Mouse (Mus musculus) myocyte (in vitro differentiated cells): ENCODE results near the gene Krtcap2. TPM values are rescaled to one million over a fixed set of nuclear protein-coding genes. Genes with fewer than 3 reads are reported as not detected.

Experiments used
- H3K27me3 ChIP-seq: one replicate; pipeline ENCODE4 v1.6.1; 2011; ENCODE audit not compliant: control insufficient read depth, insufficient read depth, insufficient read length
- H3K36me3 ChIP-seq: one replicate; pipeline ENCODE4 v1.6.1; 2011; ENCODE audit not compliant: control insufficient read depth, insufficient read depth
- H3K4me2 ChIP-seq: one replicate; pipeline ENCODE4 v1.6.1; 2011; ENCODE audit warnings: low read depth, control low read depth
- H3K4me3 ChIP-seq: one replicate; pipeline ENCODE4 v1.5.1; 2011; ENCODE audit warnings: mild to moderate bottlenecking, control low read depth, moderate library complexity
- H3K79me2 ChIP-seq: one replicate; pipeline ENCODE4 v1.6.1; 2011; ENCODE audit not compliant: control insufficient read depth, insufficient read depth
- H3ac ChIP-seq: one replicate; pipeline ENCODE4 v1.6.1; 2011; ENCODE audit not compliant: control insufficient read depth, insufficient read length
- CEBPB ChIP-seq: IDR thresholded peaks from 2 replicates; pipeline ENCODE4 v1.6.1; 2011; ENCODE audit warnings: mild to moderate bottlenecking, moderate library complexity; ENCODE audit not compliant: poor library complexity, insufficient read depth, severe bottlenecking
- E2F4 ChIP-seq: IDR thresholded peaks from one replicate; pipeline ENCODE4 v1.6.1; 2011; ENCODE audit warnings: mild to moderate bottlenecking, control low read depth, moderate library complexity; ENCODE audit not compliant: insufficient read depth
- MAX ChIP-seq: IDR thresholded peaks from one replicate; pipeline ENCODE4 v1.6.1; 2011; ENCODE audit warnings: low read depth, mild to moderate bottlenecking, control low read depth
- MYOD1 ChIP-seq, 3 experiments: IDR thresholded peaks; one replicate each; pipeline ENCODE4 v1.6.1; 2011; ENCODE audit warnings: control low read depth in 2 of 3, low read depth in 2 of 3, mild to moderate bottlenecking in 2 of 3, moderate library complexity in 1 of 3; ENCODE audit not compliant: insufficient read length in 2 of 3, control insufficient read depth in 1 of 3
- MYOG ChIP-seq, 3 experiments: IDR thresholded peaks; one replicate each; pipeline ENCODE4 v1.6.1; 2011; ENCODE audit warnings: control low read depth in 2 of 3, low read depth in 2 of 3, mild to moderate bottlenecking in 2 of 3; ENCODE audit not compliant: insufficient read length in 2 of 3, control insufficient read depth in 1 of 3, insufficient read depth in 1 of 3
- POLR2A ChIP-seq: IDR thresholded peaks from one replicate; pipeline ENCODE4 v1.6.1; 2011; ENCODE audit warnings: low read depth, mild to moderate bottlenecking, control low read depth, moderate library complexity; ENCODE audit not compliant: insufficient read length
- POLR2AphosphoS2 ChIP-seq: IDR thresholded peaks from one replicate; pipeline ENCODE4 v1.6.1; 2011; ENCODE audit warnings: low read depth, control low read depth; ENCODE audit not compliant: insufficient read length
- REST ChIP-seq: IDR thresholded peaks from one replicate; pipeline ENCODE4 v1.6.1; 2011; ENCODE audit warnings: mild to moderate bottlenecking, control low read depth, moderate library complexity; ENCODE audit not compliant: insufficient read depth, insufficient read length
- SRF ChIP-seq: IDR thresholded peaks from one replicate; pipeline ENCODE4 v1.6.1; 2011; ENCODE audit warnings: low read depth; ENCODE audit not compliant: control insufficient read depth, insufficient read length
- TCF12 ChIP-seq: IDR thresholded peaks from one replicate; pipeline ENCODE4 v1.6.1; 2011; ENCODE audit warnings: mild to moderate bottlenecking, control low read depth; ENCODE audit not compliant: poor library complexity, insufficient read depth, severe bottlenecking
- TCF3 ChIP-seq: IDR thresholded peaks from one replicate; pipeline ENCODE4 v1.6.1; 2011; ENCODE audit warnings: low read depth, control low read depth; ENCODE audit not compliant: insufficient read length
- USF1 ChIP-seq: IDR thresholded peaks from one replicate; pipeline ENCODE4 v1.6.1; 2011; ENCODE audit warnings: low read depth, mild to moderate bottlenecking, control low read depth, moderate library complexity
- polyA plus RNA-seq: library from polyadenylated mRNA; unstranded; fragments of >200 nt; fragmentation: generic; extraction: Trizol; gene quantifications from one replicate; pipeline ENCODE4 v1.2.1, GENCODE M21; 2012; ENCODE audit warnings: missing spikeins

The Krtcap2 gene
- polyA plus RNA-seq, 1 experiment, result 371 TPM

GRCm38 (mm10) chr3:89238494-89238893 lies 7.3 kb upstream of the Krtcap2 start:
- H3K79me2 ChIP-seq, result no peaks in the 10 kb centered on the region
- no peak overlapping the region for H3ac ChIP-seq
- TF ChIP-seq POLR2A, result no peak
- TF ChIP-seq TCF3, result no peak
- TF ChIP-seq REST, result no peak
- TF ChIP-seq MYOD1 (IDR thresholded peaks at IDR 0.05; ENCODE audit: control insufficient read depth in 1 of 3, insufficient read length in 2 of 3, low read depth in 2 of 3), result no peak
- TF ChIP-seq MYOG (IDR thresholded peaks at IDR 0.05; ENCODE audit: control insufficient read depth in 1 of 3, insufficient read depth in 1 of 3, insufficient read length in 2 of 3, low read depth in 2 of 3), result no peak
- no peak for TF ChIP-seq SRF
- TF ChIP-seq E2F4, result no peak
- TF ChIP-seq USF1, result no peak
- no peak for TF ChIP-seq POLR2AphosphoS2
- no peak for TF ChIP-seq MAX
- no peak for TF ChIP-seq CEBPB
- TF ChIP-seq TCF12, result no peak
- H3K4me3 ChIP-seq, result no peak overlapping the region
- no peaks in the 10 kb centered on the region for H3K27me3 ChIP-seq
- H3K4me2 ChIP-seq, result no peak overlapping the region
- H3K36me3 ChIP-seq, result peaks cover 9% of the 10 kb centered on the region

DNA sequence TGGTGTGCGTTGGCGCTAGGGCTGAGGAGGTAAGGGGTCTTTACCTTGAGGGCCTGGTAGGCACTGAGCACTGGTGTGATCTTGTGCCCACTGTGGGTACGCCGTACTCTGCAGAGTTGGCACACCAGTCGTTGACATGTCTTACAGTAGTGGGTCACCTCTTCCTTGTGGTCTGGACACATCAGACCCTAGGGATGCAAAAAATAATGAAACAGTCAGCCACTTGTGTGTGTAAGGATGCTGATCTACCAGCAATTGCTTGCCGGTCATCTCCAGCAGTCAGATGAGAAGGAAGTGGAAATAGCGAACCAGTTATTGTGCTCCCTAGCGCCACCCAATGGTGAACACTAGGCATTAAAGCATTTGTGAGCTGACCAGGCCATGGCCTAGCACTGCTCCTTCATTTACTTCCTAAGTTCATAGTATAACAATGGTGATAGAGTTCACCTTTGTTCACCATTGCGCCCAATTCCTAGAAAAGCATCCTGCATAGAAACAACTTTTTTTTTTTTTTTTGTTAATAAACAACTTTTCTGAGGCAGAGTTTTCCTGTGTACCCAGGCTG lies 3.4 kb upstream of the Krtcap2 start:
- Histone ChIP-seq H3K4me3 (no peak overlapping the region), H3K79me2 (peaks cover 10% of the 10 kb centered on the region), H3K36me3 (peaks cover 9% of the 10 kb centered on the region), H3K27me3 (no peaks in the 10 kb centered on the region), H3K4me2 (no peak overlapping the region), H3ac (no peak overlapping the region)
- TF ChIP-seq CEBPB (no peak), POLR2AphosphoS2 (no peak), MYOG (IDR thresholded peaks at IDR 0.05; ENCODE audit: control insufficient read depth in 1 of 3, insufficient read depth in 1 of 3, insufficient read length in 2 of 3, low read depth in 2 of 3) (no peak), POLR2A (no peak), MAX (no peak), MYOD1 (IDR thresholded peaks at IDR 0.05; ENCODE audit: control insufficient read depth in 1 of 3, insufficient read length in 2 of 3, low read depth in 2 of 3) (no peak), E2F4 (no peak), TCF12 (no peak), USF1 (no peak), REST (no peak), TCF3 (no peak), SRF (no peak)

DNA sequence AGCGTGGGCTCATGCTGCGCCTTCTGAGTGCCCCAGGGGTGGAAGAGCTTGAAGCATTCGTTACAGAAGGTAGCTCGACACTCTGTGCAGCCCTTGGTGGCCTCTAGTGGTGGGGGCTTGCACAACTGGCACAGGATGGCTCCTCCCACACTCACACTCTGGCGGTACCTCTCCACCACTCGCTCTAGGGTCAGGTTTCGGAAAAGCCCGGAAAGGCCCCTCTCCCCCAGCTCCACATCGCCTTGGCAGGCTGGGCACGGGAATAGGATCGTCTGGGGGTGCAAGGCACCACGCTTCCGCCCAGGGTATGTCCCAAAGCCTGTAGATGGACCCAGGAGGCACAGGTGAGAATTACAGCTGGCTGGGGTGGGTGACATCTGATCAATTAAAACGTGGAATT lies 2.2 kb upstream of the Krtcap2 start:
- Histone ChIP-seq H3K4me3 (peak overlapping the region; percentile 90), H3K79me2 (peaks cover 22% of the 10 kb centered on the region), H3K36me3 (peaks cover 13% of the 10 kb centered on the region), H3K27me3 (no peaks in the 10 kb centered on the region), H3K4me2 (peak overlapping the region; percentile 42), H3ac (no peak overlapping the region)
- TF ChIP-seq CEBPB (no peak), POLR2A (no peak), POLR2AphosphoS2 (no peak), REST (no peak), MAX (no peak), E2F4 (no peak), TCF3 (no peak), MYOD1 (IDR thresholded peaks at IDR 0.05; ENCODE audit: control insufficient read depth in 1 of 3, insufficient read length in 2 of 3, low read depth in 2 of 3) (no peak), TCF12 (no peak)

DNA sequence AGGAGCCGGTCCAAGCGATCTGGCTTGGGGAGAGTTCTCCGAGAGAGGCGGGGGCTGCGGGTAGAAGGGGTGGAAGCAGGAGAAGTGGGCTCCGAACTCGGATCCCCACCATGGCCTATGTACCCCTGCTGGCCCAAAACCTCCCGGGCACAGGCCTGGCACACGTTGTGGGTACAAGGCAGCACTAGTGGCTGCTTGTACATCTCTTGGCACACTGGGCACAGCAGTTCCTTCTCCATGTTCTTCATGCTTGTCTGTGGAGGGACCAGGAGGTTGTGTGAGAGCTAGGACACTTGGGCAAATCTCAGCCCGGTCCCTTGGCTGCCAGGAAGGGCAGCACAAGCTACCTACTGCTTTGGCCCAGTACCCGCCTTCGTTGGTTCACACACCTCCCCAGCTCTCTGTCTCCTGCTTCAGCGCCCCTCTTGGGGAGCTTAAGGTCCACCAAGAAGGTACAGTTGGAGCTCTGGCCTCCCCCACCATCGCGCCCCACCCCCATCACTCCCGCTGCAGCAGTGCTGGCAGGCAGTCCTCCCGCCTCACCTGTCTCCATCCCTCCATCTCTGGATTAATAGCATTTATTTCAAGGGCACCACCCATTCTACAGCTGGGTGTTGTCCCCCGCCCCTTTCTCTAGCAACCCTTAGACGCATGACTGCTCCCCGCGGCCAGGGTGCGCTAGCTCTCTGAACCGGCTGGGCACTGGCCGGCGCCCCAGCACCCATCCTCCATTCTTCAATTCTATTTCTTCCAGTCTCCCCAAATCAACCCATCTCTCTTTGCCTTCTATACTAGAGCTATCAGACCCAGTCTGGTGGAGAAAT lies 1.4 kb upstream of the Krtcap2 start:
- Histone ChIP-seq H3K36me3 (peaks cover 20% of the 10 kb centered on the region), H3K4me3 (peak overlapping the region; percentile 90), H3K27me3 (no peaks in the 10 kb centered on the region), H3K4me2 (peak overlapping the region; percentile 61), H3K79me2 (peaks cover 23% of the 10 kb centered on the region), H3ac (peak overlapping the region; percentile 44)
- TF ChIP-seq POLR2AphosphoS2 (no peak), MYOD1 (IDR thresholded peaks at IDR 0.05; ENCODE audit: control insufficient read depth in 1 of 3, insufficient read length in 2 of 3, low read depth in 2 of 3) (peak in 1 of 3 experiments; percentile 54)

DNA sequence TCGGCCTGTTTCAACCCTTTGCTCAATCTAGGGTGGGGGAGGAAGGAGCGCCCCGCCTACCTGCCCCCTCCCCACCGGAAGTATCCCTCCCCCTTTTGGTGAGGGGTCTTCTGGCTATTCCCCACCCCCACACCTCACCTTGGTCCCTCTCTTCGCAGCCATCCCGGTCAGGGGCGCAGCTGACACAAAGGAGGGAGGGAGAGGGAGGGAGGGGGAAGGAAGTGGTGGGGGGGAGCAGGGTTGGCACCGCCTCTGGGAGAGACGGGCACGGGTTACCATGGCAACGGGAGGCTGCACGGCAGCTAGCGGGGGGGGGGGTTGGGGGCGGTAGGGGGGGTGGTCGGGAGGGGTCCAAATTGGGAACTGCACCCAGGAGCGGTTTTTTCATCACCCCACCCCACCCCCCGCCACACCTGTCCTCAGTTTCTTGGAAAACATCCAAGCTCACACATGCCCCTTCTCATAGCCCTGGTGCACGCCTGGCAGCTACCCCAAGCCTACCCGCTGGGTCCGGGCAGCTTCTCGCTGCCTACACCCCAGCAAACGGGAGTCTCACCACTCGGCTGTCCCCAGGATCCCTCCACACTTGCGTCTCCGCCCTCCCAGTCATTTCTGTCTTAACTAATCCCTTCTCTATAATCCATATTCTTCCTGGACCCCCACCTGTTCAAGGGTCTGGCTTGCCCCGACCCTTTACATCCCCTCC lies 631 bp upstream of the Krtcap2 start:
- Histone ChIP-seq H3K4me2 (peak overlapping the region; percentile 87), H3K27me3 (no peaks in the 10 kb centered on the region), H3K79me2 (peaks cover 23% of the 10 kb centered on the region), H3K36me3 (peaks cover 24% of the 10 kb centered on the region), H3K4me3 (peak overlapping the region; percentile 90), H3ac (peak overlapping the region; percentile 44)
- TF ChIP-seq E2F4 (no peak), POLR2AphosphoS2 (no peak), REST (no peak), USF1 (no peak), MYOG (IDR thresholded peaks at IDR 0.05; ENCODE audit: control insufficient read depth in 1 of 3, insufficient read depth in 1 of 3, insufficient read length in 2 of 3, low read depth in 2 of 3) (peak in 1 of 3 experiments; percentile 10), TCF12 (no peak)
